ENCODE assay signal across 11 mouse cellular contexts in genomic region chr8:106012203-106012602, GRCm38 (mm10). TPM values are rescaled to one million over a fixed set of nuclear protein-coding genes. Genes with fewer than 3 reads are reported as not detected.
A peak's percentile ranks its signal among the peaks of the same experiment; 100 is the strongest.
DNase-seq lines count a peak whose midpoint lies in the region; ATAC-seq and TF ChIP-seq lines count a peak whose summit lies in the region.
"Not testable (repeated sequence)": the region's sequence is repeated elsewhere in the genome, so short reads cannot be mapped to it uniquely, and the experiment has no call there.
"Had no signal": no experiment of that assay in that cellular context is flagged by ENCODE, and none has a peak within 500 bp of the region (broad histone marks: within the 10 kb centered on the region; RNA-seq: fewer than 3 reads in every experiment).

No protein-coding gene starts in this region.

- H3K27me3 ChIP-seq in heart, embryonic 10.5 days (ENCODE audit: insufficient read depth, poor library complexity, severe bottlenecking); hindbrain, embryonic 14.5 days (ENCODE audit: control insufficient read depth, insufficient read depth, low read length); liver, embryonic 16.5 days (ENCODE audit: control insufficient read depth, insufficient read depth, low read depth, low read length); midbrain, embryonic 13.5 days; stomach, embryonic 15.5 days (replicated peaks): not testable (repeated sequence)

- not testable (repeated sequence) for TF ChIP-seq CTCF in bone marrow, adult 2 months (IDR thresholded peaks at IDR 0.05; ENCODE audit: control insufficient read depth, insufficient read depth, low read length); layer of hippocampus, adult 2 months (conservative IDR thresholded peaks at IDR 0.05)

- peak overlapping the region; percentile 90 for H3K4me2 ChIP-seq in hindbrain, embryonic 14.5 days (replicated peaks)
- H3K4me2 ChIP-seq in liver, embryonic 16.5 days (ENCODE audit: low read depth, low read length): peak overlapping the region; percentile 96
- peak overlapping the region; percentile 100 for H3K4me2 ChIP-seq in midbrain, embryonic 13.5 days (replicated peaks)
- peak overlapping the region; percentile 96 for H3K4me2 ChIP-seq in stomach, embryonic 15.5 days

- H3K9me3 ChIP-seq in heart, embryonic 10.5 days; hindbrain, embryonic 14.5 days (ENCODE audit: control insufficient read depth, low read length); liver, embryonic 16.5 days (replicated peaks; ENCODE audit: control insufficient read depth, low read length); midbrain, embryonic 13.5 days; stomach, embryonic 15.5 days: not testable (repeated sequence)

- not testable (repeated sequence) for H3K27ac ChIP-seq in bone marrow, adult 2 months (ENCODE audit: control insufficient read depth, insufficient read depth, low read depth, low read length, poor library complexity); heart, embryonic 10.5 days; hindbrain, embryonic 14.5 days; layer of hippocampus, adult 2 months; midbrain, embryonic 13.5 days; stomach, embryonic 15.5 days
- H3K27ac ChIP-seq in liver, embryonic 16.5 days (ENCODE audit: low read length): peak overlapping the region; percentile 90

- 0 out of 2 replicates have a peak, but pooled peaks have one; percentile 21 for ATAC-seq in erythroblast, adult 5-6 weeks (replicated peaks; ENCODE audit: low FRiP score, poor library complexity, severe bottlenecking)
- ATAC-seq in hindbrain, embryonic 14.5 days (ENCODE audit: low FRiP score); midbrain, embryonic 13.5 days; stomach, embryonic 15.5 days (ENCODE audit: insufficient read depth, low FRiP score, low read depth): not testable (repeated sequence)
- peak; percentile 35; the same call in 1 of the 2 replicates for ATAC-seq in liver, embryonic 16.5 days (ENCODE audit: low read depth)

- DNase-seq in heart, embryonic 10.5 days (ENCODE audit: low spot score); hindbrain, embryonic 14.5 days (ENCODE audit: low spot score); layer of hippocampus, adult 2 months (ENCODE audit: low spot score in 2 of 2): not testable (repeated sequence)

- H3K4me3 ChIP-seq in bone marrow, adult 2 months (replicated peaks; ENCODE audit: control insufficient read depth, low read depth, low read length): peak overlapping the region; percentile 3
- peak overlapping the region; percentile 97 for H3K4me3 ChIP-seq in heart, embryonic 10.5 days
- peak overlapping the region; percentile 91 for H3K4me3 ChIP-seq in hindbrain, embryonic 14.5 days (replicated peaks; ENCODE audit: low read length)
- H3K4me3 ChIP-seq in layer of hippocampus, adult 2 months: peak overlapping the region; percentile 61; the same call in 1 of the 2 replicates
- H3K4me3 ChIP-seq in liver, embryonic 16.5 days (ENCODE audit: low read depth, low read length): peak overlapping the region; percentile 91
- H3K4me3 ChIP-seq in midbrain, embryonic 13.5 days (replicated peaks): peak overlapping the region; percentile 91
- peak overlapping the region; percentile 79 for H3K4me3 ChIP-seq in stomach, embryonic 15.5 days (replicated peaks)

- H3K9ac ChIP-seq in hindbrain, embryonic 14.5 days; stomach, embryonic 15.5 days: not testable (repeated sequence)
- H3K9ac ChIP-seq in liver, embryonic 16.5 days (ENCODE audit: low read depth, low read length): peak overlapping the region; percentile 86
- peak overlapping the region; percentile 90; the same call in 1 of the 2 replicates for H3K9ac ChIP-seq in midbrain, embryonic 13.5 days (replicated peaks)

- 56% methylated on average over 8 of the region's 8 CpGs for WGBS in bone marrow, adult 2 months
- 77% methylated on average over 8 of the region's 8 CpGs for WGBS in heart, embryonic 10.5 days
- 88% methylated on average over 8 of the region's 8 CpGs for WGBS in hindbrain, embryonic 14.5 days
- 34% methylated on average over 8 of the region's 8 CpGs for WGBS in liver, embryonic 16.5 days (ENCODE audit: insufficient replicate concordance)
- 87% methylated on average over 8 of the region's 8 CpGs for WGBS in midbrain, embryonic 13.5 days
- WGBS in stomach, embryonic 15.5 days: 74% methylated on average over 8 of the region's 8 CpGs

- H3K36me3 ChIP-seq in heart, embryonic 10.5 days: peaks cover 15% of the 10 kb centered on the region
- peaks cover 15% of the 10 kb centered on the region; the same call in 1 of the 2 replicates for H3K36me3 ChIP-seq in hindbrain, embryonic 14.5 days (replicated peaks; ENCODE audit: control insufficient read depth, insufficient read depth)
- H3K36me3 ChIP-seq in liver, embryonic 16.5 days (ENCODE audit: control insufficient read depth, insufficient read depth); stomach, embryonic 15.5 days: not testable (repeated sequence)
- peaks cover 21% of the 10 kb centered on the region for H3K36me3 ChIP-seq in midbrain, embryonic 13.5 days

- TF ChIP-seq POLR2A in bone marrow, adult 2 months (IDR thresholded peaks at IDR 0.05; ENCODE audit: borderline replicate concordance, control insufficient read depth, low read depth, low read length): not testable (repeated sequence)

- not testable (repeated sequence) for H3K4me1 ChIP-seq in bone marrow, adult 2 months (ENCODE audit: control insufficient read depth, insufficient read depth, low read length)
- peaks cover 21% of the 10 kb centered on the region for H3K4me1 ChIP-seq in heart, embryonic 10.5 days
- H3K4me1 ChIP-seq in hindbrain, embryonic 14.5 days (replicated peaks; ENCODE audit: control insufficient read depth, insufficient read depth, low read length): peaks cover 12% of the 10 kb centered on the region
- H3K4me1 ChIP-seq in liver, embryonic 16.5 days (ENCODE audit: control insufficient read depth, low read depth, low read length): peaks cover 28% of the 10 kb centered on the region
- peaks cover 19% of the 10 kb centered on the region for H3K4me1 ChIP-seq in midbrain, embryonic 13.5 days (replicated peaks)
- peaks cover 12% of the 10 kb centered on the region; the same call in 1 of the 2 replicates for H3K4me1 ChIP-seq in stomach, embryonic 15.5 days

RNA-seq across cellular contexts. Expression of gene Ddx28, which starts 0.5 kb away (rescaled TPM):
- polyA plus RNA-seq in bone marrow, adult 2 months (2011; ENCODE audit: insufficient read depth, insufficient read length, low replicate concordance, missing spikeins): 4.0 and 6.0 TPM in 2 replicates
- 0.77 and 1.3 TPM in 2 replicates for total RNA-seq in erythroblast, adult 5-6 weeks (2015; ENCODE audit: low replicate concordance)
- total RNA-seq in erythroblast, adult 5-6 weeks (2017; ENCODE audit: low replicate concordance): 1.9 and 6.6 TPM in 2 replicates
- polyA plus RNA-seq in heart, embryonic 10.5 days (2016; fragmentation: Nextera tagmentation; extraction: Ambion mirVana): 16.1 and 18.7 TPM in 2 replicates
- 20.3 and 22.1 TPM in 2 replicates for polyA plus RNA-seq in hindbrain, embryonic 14.5 days (2014; fragmentation: Nextera tagmentation; extraction: Ambion mirVana)
- total RNA-seq in layer of hippocampus, adult 2 months (2021): 10 to 100 TPM; 12.4 to 14.0 TPM
- polyA plus RNA-seq in liver, embryonic 16.5 days (2015; fragmentation: Nextera tagmentation; extraction: Ambion mirVana): 8.7 and 9.6 TPM in 2 replicates
- 19.1 and 20.6 TPM in 2 replicates for polyA plus RNA-seq in midbrain, embryonic 13.5 days (2015; fragmentation: Nextera tagmentation; extraction: Ambion mirVana)
- polyA plus RNA-seq in stomach, embryonic 15.5 days (2015; fragmentation: Nextera tagmentation; extraction: Ambion mirVana): 14.9 and 15.3 TPM in 2 replicates

RNA-seq across cellular contexts. Expression of gene Dpep2nb, which starts 6.4 kb away (rescaled TPM):
- polyA plus RNA-seq in bone marrow, adult 2 months (2011; ENCODE audit: insufficient read depth, insufficient read length, low replicate concordance, missing spikeins): not detected in 2 replicates
- not detected in 2 replicates for total RNA-seq in erythroblast, adult 5-6 weeks (2015; ENCODE audit: low replicate concordance)
- total RNA-seq in erythroblast, adult 5-6 weeks (2017; ENCODE audit: low replicate concordance): not detected in 2 replicates
- polyA plus RNA-seq in heart, embryonic 10.5 days (2016; fragmentation: Nextera tagmentation; extraction: Ambion mirVana): 0.31 TPM in 1 of 2 replicates, not detected in the other
- not detected in 2 replicates for polyA plus RNA-seq in hindbrain, embryonic 14.5 days (2014; fragmentation: Nextera tagmentation; extraction: Ambion mirVana)
- not detected for total RNA-seq in layer of hippocampus, adult 2 months (2021)
- not detected in 2 replicates for polyA plus RNA-seq in liver, embryonic 16.5 days (2015; fragmentation: Nextera tagmentation; extraction: Ambion mirVana)
- not detected in 2 replicates for polyA plus RNA-seq in midbrain, embryonic 13.5 days (2015; fragmentation: Nextera tagmentation; extraction: Ambion mirVana)
- polyA plus RNA-seq in stomach, embryonic 15.5 days (2015; fragmentation: Nextera tagmentation; extraction: Ambion mirVana): not detected in 2 replicates
- total RNA-seq: adrenal gland, postnatal 14 days; left cerebral cortex, adult 2 months had no signal
- polyA plus RNA-seq: large intestine, adult 2 months had no signal

RNA-seq across cellular contexts. Expression of gene Dus2, which starts 21.1 kb away (rescaled TPM):
- 13.5 and 17.1 TPM in 2 replicates for polyA plus RNA-seq in bone marrow, adult 2 months (2011; ENCODE audit: insufficient read depth, insufficient read length, low replicate concordance, missing spikeins)
- 3.7 and 6.3 TPM in 2 replicates for total RNA-seq in erythroblast, adult 5-6 weeks (2015; ENCODE audit: low replicate concordance)
- total RNA-seq in erythroblast, adult 5-6 weeks (2017; ENCODE audit: low replicate concordance): 5.9 and 8.9 TPM in 2 replicates
- 19.7 and 19.8 TPM in 2 replicates for polyA plus RNA-seq in heart, embryonic 10.5 days (2016; fragmentation: Nextera tagmentation; extraction: Ambion mirVana)
- polyA plus RNA-seq in hindbrain, embryonic 14.5 days (2014; fragmentation: Nextera tagmentation; extraction: Ambion mirVana): 21.3 and 22.4 TPM in 2 replicates
- 10 to 100 TPM; 21.0 TPM for total RNA-seq in layer of hippocampus, adult 2 months (2021)
- 10.5 and 10.9 TPM in 2 replicates for polyA plus RNA-seq in liver, embryonic 16.5 days (2015; fragmentation: Nextera tagmentation; extraction: Ambion mirVana)
- 19.3 and 23.0 TPM in 2 replicates for polyA plus RNA-seq in midbrain, embryonic 13.5 days (2015; fragmentation: Nextera tagmentation; extraction: Ambion mirVana)
- 17.6 and 21.2 TPM in 2 replicates for polyA plus RNA-seq in stomach, embryonic 15.5 days (2015; fragmentation: Nextera tagmentation; extraction: Ambion mirVana)

RNA-seq across cellular contexts. Expression of gene Dpep3, which starts 33.0 kb away (rescaled TPM):
- polyA plus RNA-seq in bone marrow, adult 2 months (2011; ENCODE audit: insufficient read depth, insufficient read length, low replicate concordance, missing spikeins): not detected in 2 replicates
- not detected in 2 replicates for total RNA-seq in erythroblast, adult 5-6 weeks (2015; ENCODE audit: low replicate concordance)
- not detected in 2 replicates for total RNA-seq in erythroblast, adult 5-6 weeks (2017; ENCODE audit: low replicate concordance)
- polyA plus RNA-seq in heart, embryonic 10.5 days (2016; fragmentation: Nextera tagmentation; extraction: Ambion mirVana): not detected in 2 replicates
- not detected in 2 replicates for polyA plus RNA-seq in hindbrain, embryonic 14.5 days (2014; fragmentation: Nextera tagmentation; extraction: Ambion mirVana)
- not detected for total RNA-seq in layer of hippocampus, adult 2 months (2021)
- not detected in 2 replicates for polyA plus RNA-seq in liver, embryonic 16.5 days (2015; fragmentation: Nextera tagmentation; extraction: Ambion mirVana)
- not detected in 2 replicates for polyA plus RNA-seq in midbrain, embryonic 13.5 days (2015; fragmentation: Nextera tagmentation; extraction: Ambion mirVana)
- not detected in 2 replicates for polyA plus RNA-seq in stomach, embryonic 15.5 days (2015; fragmentation: Nextera tagmentation; extraction: Ambion mirVana)
- total RNA-seq: adrenal gland, postnatal 14 days; left cerebral cortex, adult 2 months had no signal

RNA-seq across cellular contexts. Expression of gene Slc12a4, which starts 46.3 kb away (rescaled TPM):
- polyA plus RNA-seq in bone marrow, adult 2 months (2011; ENCODE audit: insufficient read depth, insufficient read length, low replicate concordance, missing spikeins): 15.9 and 21.3 TPM in 2 replicates
- total RNA-seq in erythroblast, adult 5-6 weeks (2015; ENCODE audit: low replicate concordance): 4.0 and 7.9 TPM in 2 replicates
- total RNA-seq in erythroblast, adult 5-6 weeks (2017; ENCODE audit: low replicate concordance): 0.68 and 1.4 TPM in 2 replicates
- 45.1 and 56.1 TPM in 2 replicates for polyA plus RNA-seq in heart, embryonic 10.5 days (2016; fragmentation: Nextera tagmentation; extraction: Ambion mirVana)
- polyA plus RNA-seq in hindbrain, embryonic 14.5 days (2014; fragmentation: Nextera tagmentation; extraction: Ambion mirVana): 9.3 and 9.4 TPM in 2 replicates
- 10 to 100 TPM; 19.4 to 26.6 TPM for total RNA-seq in layer of hippocampus, adult 2 months (2021)
- polyA plus RNA-seq in liver, embryonic 16.5 days (2015; fragmentation: Nextera tagmentation; extraction: Ambion mirVana): 11.1 and 12.0 TPM in 2 replicates
- 5.2 and 5.6 TPM in 2 replicates for polyA plus RNA-seq in midbrain, embryonic 13.5 days (2015; fragmentation: Nextera tagmentation; extraction: Ambion mirVana)
- polyA plus RNA-seq in stomach, embryonic 15.5 days (2015; fragmentation: Nextera tagmentation; extraction: Ambion mirVana): 32.7 and 33.4 TPM in 2 replicates

Comparison
In these comparisons a context has a peak if more than half of its experiments do, and no peak if none do; other contexts are left out.
1. H3K4me3 ChIP-seq: peak in every context shown above with its lines; median percentile 97 in heart, embryonic 10.5 days; 91 in hindbrain, embryonic 14.5 days; 91 in liver, embryonic 16.5 days; 91 in midbrain, embryonic 13.5 days; 79 in stomach, embryonic 15.5 days; 61 in layer of hippocampus, adult 2 months; 3 in bone marrow, adult 2 months.